Mouse (Mus musculus) lung, embryonic 14.5 days (tissue): ENCODE measurements around the gene Gm20503. TPM values are rescaled to one million over a fixed set of nuclear protein-coding genes. Genes with fewer than 3 reads are reported as not detected.

Source experiments
- ATAC-seq: fragments of 200-750 bp; cut with Nextera tagmentation; 2 replicates; pipeline ENCODE4 v1.8.0; 2017; ENCODE audit warnings: mild to moderate bottlenecking, moderate TSS enrichment, moderate library complexity; ENCODE audit not compliant: insufficient read depth
- DNase-seq: peaks from one replicate; pipeline ENCODE4 v3.0.0-alpha.2; 2015
- H3K27ac ChIP-seq: fragments of 300-500 bp; sonication (generic); 2 replicates; pipeline ENCODE4 v1.5.1; 2014; ENCODE audit warnings: low read depth, mild to moderate bottlenecking, moderate library complexity
- H3K27me3 ChIP-seq: fragments of 300-500 bp; sonication (generic); 2 replicates; pipeline ENCODE4 v1.6.1; 2014; ENCODE audit warnings: low read length, control low read depth; ENCODE audit not compliant: insufficient read depth
- H3K36me3 ChIP-seq: fragments of 300-500 bp; sonication (generic); 2 replicates; pipeline ENCODE4 v1.6.1; 2014; ENCODE audit warnings: control low read depth; ENCODE audit not compliant: insufficient read depth
- H3K4me1 ChIP-seq: fragments of 300-500 bp; sonication (generic); 2 replicates; pipeline ENCODE4 v1.6.1; 2014; ENCODE audit warnings: antibody characterized with exemption, control low read depth; ENCODE audit not compliant: insufficient read depth
- H3K4me2 ChIP-seq: fragments of 300-500 bp; sonication (generic); 2 replicates; pipeline ENCODE4 v1.6.1; 2014; ENCODE audit warnings: mild to moderate bottlenecking
- H3K4me3 ChIP-seq: fragments of 300-500 bp; sonication (generic); 2 replicates; pipeline ENCODE4 v1.5.1; 2014; ENCODE audit warnings: low read depth, low read length
- H3K9ac ChIP-seq: fragments of 300-500 bp; sonication (generic); 2 replicates; pipeline ENCODE4 v1.6.1; 2014
- H3K9me3 ChIP-seq: fragments of 300-500 bp; sonication (generic); 2 replicates; pipeline ENCODE4 v1.6.1; 2016; ENCODE audit warnings: low read depth, low read length, control low read depth
- CTCF ChIP-seq: IDR thresholded peaks from 2 replicates; pipeline ENCODE4 v1.5.1; 2016; ENCODE audit warnings: antibody characterized with exemption, low read depth
- WGBS: fragments of 180-500 bp; shearing (Covaris S2); extraction: QIAGEN DNeasy Blood & Tissue Kit; methylation state at CpG from one replicate; pipeline ENCODE4 v1.1.7; 2014; 5-methylcytosine and 5-hydroxymethylcytosine counted together
- polyA plus RNA-seq: library from polyadenylated mRNA; unstranded; fragments of >200 nt; fragmentation: Nextera tagmentation; extraction: Ambion mirVana; gene quantifications from 2 replicates; pipeline ENCODE4 v1.2.1, GENCODE M21; 2014

Gene Gm20503
- polyA plus RNA-seq, 1 experiment from 2014 or later, result 13.6 TPM

GRCm38 (mm10) chr4:59006211-59006610, 3.2 kb downstream of the Gm20503 start:
- Histone ChIP-seq H3K36me3 (no peaks in the 10 kb centered on the region), H3K4me1 (peaks cover 11% of the 10 kb centered on the region; the same call in 1 of the 2 replicates), H3K4me2 (no peak overlapping the region), H3K9ac (no peak overlapping the region), H3K27ac (no peak overlapping the region), H3K27me3 (no peaks in the 10 kb centered on the region), H3K9me3 (no peaks in the 10 kb centered on the region), H3K4me3 (no peak overlapping the region)
- DNase-seq (no peak), ATAC-seq (no peak)
- TF ChIP-seq CTCF, result no peak
- 58% methylated on average over 8 of the region's 8 CpGs for WGBS

- WGBS, result 67% methylated on average over 6 of the region's 6 CpGs
- Histone ChIP-seq H3K4me2 (no peak overlapping the region), H3K27me3 (no peaks in the 10 kb centered on the region), H3K27ac (no peak overlapping the region), H3K36me3 (no peaks in the 10 kb centered on the region), H3K4me1 (peaks cover 11% of the 10 kb centered on the region; the same call in 1 of the 2 replicates), H3K9ac (no peak overlapping the region), H3K4me3 (no peak overlapping the region), H3K9me3 (no peaks in the 10 kb centered on the region)
- no peak for TF ChIP-seq CTCF
- ATAC-seq (no peak), DNase-seq (no peak)
These were observed 4.0 kb downstream of the Gm20503 start for GRCm38 (mm10) chr4:59007016-59007415.

- H3K27me3 ChIP-seq, result no peaks in the 10 kb centered on the region
- WGBS, result 74% methylated on average over 5 of the region's 5 CpGs
- no peak for TF ChIP-seq CTCF
- H3K4me1 ChIP-seq, result peaks cover 11% of the 10 kb centered on the region; the same call in 1 of the 2 replicates
- DNase-seq (no peak), ATAC-seq (no peak)
- H3K4me2 ChIP-seq, result no peak overlapping the region
- no peak overlapping the region for H3K9ac ChIP-seq
- no peak overlapping the region for H3K27ac ChIP-seq
- H3K4me3 ChIP-seq, result no peak overlapping the region
- H3K36me3 ChIP-seq, result no peaks in the 10 kb centered on the region
- no peaks in the 10 kb centered on the region for H3K9me3 ChIP-seq
These were observed 5.0 kb downstream of the Gm20503 start for GRCm38 (mm10) chr4:59007974-59008373.

GRCm38 (mm10) chr4:59009186-59009585, 6.2 kb downstream of the Gm20503 start:
- Histone ChIP-seq H3K27ac (no peak overlapping the region), H3K4me3 (no peak overlapping the region), H3K4me1 (peaks cover 9% of the 10 kb centered on the region; the same call in 1 of the 2 replicates), H3K9ac (no peak overlapping the region), H3K9me3 (no peaks in the 10 kb centered on the region), H3K27me3 (no peaks in the 10 kb centered on the region), H3K36me3 (no peaks in the 10 kb centered on the region), H3K4me2 (no peak overlapping the region)
- ATAC-seq (no peak), DNase-seq (no peak)
- no peak for TF ChIP-seq CTCF
- 88% methylated on average over 7 of the region's 7 CpGs for WGBS

GRCm38 (mm10) chr4:59009696-59010095, 6.7 kb downstream of the Gm20503 start:
- TF ChIP-seq CTCF, result no peak
- H3K9me3 ChIP-seq, result no peaks in the 10 kb centered on the region
- DNase-seq, result no peak
- WGBS, result 77% methylated on average over 4 of the region's 4 CpGs
- no peak overlapping the region for H3K27ac ChIP-seq
- H3K36me3 ChIP-seq, result no peaks in the 10 kb centered on the region
- H3K9ac ChIP-seq, result no peak overlapping the region
- H3K27me3 ChIP-seq, result no peaks in the 10 kb centered on the region
- H3K4me1 ChIP-seq, result peaks cover 4% of the 10 kb centered on the region; the same call in 1 of the 2 replicates
- no peak overlapping the region for H3K4me3 ChIP-seq
- no peak overlapping the region for H3K4me2 ChIP-seq
- ATAC-seq, result no peak

- Histone ChIP-seq H3K4me1 (no peaks in the 10 kb centered on the region), H3K4me2 (no peak overlapping the region), H3K27ac (no peak overlapping the region), H3K4me3 (no peak overlapping the region), H3K9ac (no peak overlapping the region), H3K9me3 (no peaks in the 10 kb centered on the region), H3K36me3 (no peaks in the 10 kb centered on the region), H3K27me3 (no peaks in the 10 kb centered on the region)
- TF ChIP-seq CTCF, result no peak
- DNase-seq, result no peak
- ATAC-seq, result no peak
- 44% methylated on average over 3 of the region's 3 CpGs for WGBS
These were observed 8.4 kb downstream of the Gm20503 start for GRCm38 (mm10) chr4:59011446-59011845.

GRCm38 (mm10) chr4:59015181-59015580, 12.2 kb downstream of the Gm20503 start:
- no peak for ATAC-seq

GRCm38 (mm10) chr4:59016922-59017321, 13.9 kb downstream of the Gm20503 start:
- 86% methylated on average over 2 of the region's 2 CpGs for WGBS
- no peak for ATAC-seq
- no peak for TF ChIP-seq CTCF
- H3K4me1 ChIP-seq, result no peaks in the 10 kb centered on the region
- H3K27me3 ChIP-seq, result no peaks in the 10 kb centered on the region
- H3K36me3 ChIP-seq, result peaks cover 35% of the 10 kb centered on the region
- DNase-seq, result no peak
- H3K4me3 ChIP-seq, result no peak overlapping the region
- H3K9ac ChIP-seq, result no peak overlapping the region
- no peak overlapping the region for H3K27ac ChIP-seq
- H3K9me3 ChIP-seq, result no peaks in the 10 kb centered on the region
- H3K4me2 ChIP-seq, result no peak overlapping the region

More at GRCm38 (mm10) chr4:59015181-59015580, 12.2 kb downstream of the Gm20503 start:
- 89% methylated on average over 3 of the region's 3 CpGs for WGBS
- DNase-seq, result no peak
- TF ChIP-seq CTCF, result no peak
- Histone ChIP-seq H3K4me3 (no peak overlapping the region), H3K27ac (no peak overlapping the region), H3K36me3 (peaks cover 24% of the 10 kb centered on the region), H3K9ac (no peak overlapping the region), H3K4me2 (no peak overlapping the region), H3K4me1 (no peaks in the 10 kb centered on the region), H3K27me3 (no peaks in the 10 kb centered on the region), H3K9me3 (no peaks in the 10 kb centered on the region)
